ENCODE assay signal across 8 mouse cellular contexts in the genomic region with DNA sequence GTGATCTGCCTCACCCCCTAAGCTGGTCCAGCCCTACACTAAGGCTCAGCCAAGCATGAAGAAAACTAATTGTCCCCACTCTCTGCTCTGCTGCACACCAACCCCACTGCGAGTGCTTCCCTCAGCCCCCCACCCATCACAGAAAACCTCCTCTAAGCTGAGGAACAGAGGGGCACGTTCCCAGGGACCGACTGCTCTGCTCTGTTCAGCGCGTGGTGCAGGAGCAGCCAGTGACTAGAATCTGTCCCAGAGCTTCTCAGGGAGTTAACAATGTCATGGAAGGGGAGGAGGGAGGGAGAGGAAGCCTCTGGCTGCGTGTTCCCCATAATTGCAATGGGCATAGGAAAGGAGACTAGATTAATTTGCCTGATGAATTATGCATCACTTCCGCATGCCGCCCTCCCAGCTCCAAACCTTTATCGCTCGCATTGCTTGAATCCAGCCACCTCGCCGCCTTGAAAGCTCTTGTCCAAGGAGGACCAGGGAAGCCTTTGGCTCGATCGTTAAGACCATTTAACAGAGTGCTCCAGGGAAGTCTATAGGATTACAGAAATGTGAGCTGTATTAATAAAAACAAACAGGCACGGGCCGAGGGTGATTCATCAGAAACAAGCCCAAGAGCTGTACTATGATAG.
DNase-seq lines count a peak whose midpoint lies in the region; ATAC-seq and TF ChIP-seq lines count a peak whose summit lies in the region.

No protein-coding gene starts in this region.

- H3K4me3 ChIP-seq in lung, postnatal 0 days (ENCODE audit: low read depth, low read length) = peak overlapping the region; percentile 33
- H3K4me3 ChIP-seq in lung, adult 2 months (replicated peaks; ENCODE audit: extremely low read depth, low read depth, low read length) = no peak overlapping the region
- peak overlapping the region; percentile 39 for H3K4me3 ChIP-seq in intestine, embryonic 16.5 days (ENCODE audit: low read length)
- peak overlapping the region; percentile 21 for H3K4me3 ChIP-seq in midbrain, embryonic 11.5 days (ENCODE audit: low read depth, low read length)

- H3K4me1 ChIP-seq in lung, postnatal 0 days (ENCODE audit: insufficient read depth, low read depth, low read length) = no peaks in the 10 kb centered on the region
- H3K4me1 ChIP-seq in lung, adult 2 months (ENCODE audit: control insufficient read depth, insufficient read depth, low read length) = peaks cover 2% of the 10 kb centered on the region; the same call in 1 of the 2 replicates
- H3K4me1 ChIP-seq in intestine, embryonic 16.5 days (ENCODE audit: control insufficient read depth, insufficient read depth, low read length) = no peaks in the 10 kb centered on the region
- peaks cover 34% of the 10 kb centered on the region for H3K4me1 ChIP-seq in midbrain, embryonic 11.5 days (ENCODE audit: control insufficient read depth, insufficient read depth, low read length)

- TF ChIP-seq POLR2A in lung, adult 2 months (IDR thresholded peaks at IDR 0.05; ENCODE audit: borderline replicate concordance, extremely low read depth, low read depth, low read length) = no peak

- no peak for ATAC-seq in lung, postnatal 0 days
- peak; percentile 42 for ATAC-seq in intestine, embryonic 16.5 days
- ATAC-seq in midbrain, embryonic 11.5 days (ENCODE audit: low FRiP score) = peak; percentile 95
- ATAC-seq in erythroblast, adult 5-6 weeks (replicated peaks; ENCODE audit: low FRiP score, poor library complexity, severe bottlenecking) = no peak
- ATAC-seq in CD4-positive, CD25-positive, alpha-beta regulatory T cell, adult 4 months = no peak

- H3K9me3 ChIP-seq in lung, postnatal 0 days (ENCODE audit: low read length) = no peaks in the 10 kb centered on the region
- H3K9me3 ChIP-seq in intestine, embryonic 16.5 days (ENCODE audit: control insufficient read depth, low read length) = no peaks in the 10 kb centered on the region
- no peaks in the 10 kb centered on the region for H3K9me3 ChIP-seq in midbrain, embryonic 11.5 days (ENCODE audit: control insufficient read depth, low read length)

- no peak for TF ChIP-seq EP300 in lung, postnatal 0 days (IDR thresholded peaks at IDR 0.05)

- no peaks in the 10 kb centered on the region for H3K27me3 ChIP-seq in lung, postnatal 0 days (replicated peaks; ENCODE audit: insufficient read depth, low read length)
- H3K27me3 ChIP-seq in intestine, embryonic 16.5 days (replicated peaks; ENCODE audit: control insufficient read depth, insufficient read depth, low read length) = no peaks in the 10 kb centered on the region
- H3K27me3 ChIP-seq in midbrain, embryonic 11.5 days (ENCODE audit: control insufficient read depth, insufficient read depth, low read length) = peaks cover 5% of the 10 kb centered on the region

- H3K27ac ChIP-seq in lung, postnatal 0 days (ENCODE audit: low read length) = no peak overlapping the region
- H3K27ac ChIP-seq in intestine, embryonic 16.5 days (ENCODE audit: low read length) = no peak overlapping the region
- H3K27ac ChIP-seq in midbrain, embryonic 11.5 days (ENCODE audit: low read depth, low read length) = peak overlapping the region; percentile 70; the same call in 1 of the 2 replicates

- H3K9ac ChIP-seq in lung, postnatal 0 days (replicated peaks; ENCODE audit: low read depth) = no peak overlapping the region
- H3K9ac ChIP-seq in intestine, embryonic 16.5 days (ENCODE audit: low read depth, low read length) = 0 out of 2 replicates have a peak overlapping the region, but pooled peaks have one; percentile 27
- peak overlapping the region; percentile 10; the same call in 1 of the 2 replicates for H3K9ac ChIP-seq in midbrain, embryonic 11.5 days (ENCODE audit: low read length)

- H3K4me2 ChIP-seq in lung, postnatal 0 days (replicated peaks; ENCODE audit: low read depth, low read length) = peak overlapping the region; percentile 60
- peak overlapping the region; percentile 66 for H3K4me2 ChIP-seq in intestine, embryonic 16.5 days (ENCODE audit: low read depth, low read length)
- peak overlapping the region; percentile 50 for H3K4me2 ChIP-seq in midbrain, embryonic 11.5 days

- DNase-seq in adrenal gland, adult 2 months = peak; percentile 2
- DNase-seq in adrenal gland, adult 8-10 months = no peak
- peak; percentile 13 for DNase-seq in lung, postnatal 0 days (ENCODE audit: low spot score)
- no peak for DNase-seq in lung, adult 2 months
- peak; percentile 96 for DNase-seq in midbrain, embryonic 11.5 days (ENCODE audit: low spot score, missing footprints)

- H3K36me3 ChIP-seq in lung, postnatal 0 days (ENCODE audit: insufficient read depth, low read length) = no peaks in the 10 kb centered on the region
- no peaks in the 10 kb centered on the region for H3K36me3 ChIP-seq in intestine, embryonic 16.5 days (ENCODE audit: control insufficient read depth, insufficient read depth, low read length)
- no peaks in the 10 kb centered on the region for H3K36me3 ChIP-seq in midbrain, embryonic 11.5 days (ENCODE audit: control insufficient read depth, insufficient read depth, low read length)

- 3% methylated on average over 16 of the region's 16 CpGs for WGBS in lung, postnatal 0 days
- 4% methylated on average over 16 of the region's 16 CpGs for WGBS in lung, adult 2 months
- 3% methylated on average over 16 of the region's 16 CpGs for WGBS in intestine, embryonic 16.5 days
- WGBS in midbrain, embryonic 11.5 days = 2% methylated on average over 16 of the region's 16 CpGs

- no peak for TF ChIP-seq CTCF in lung, postnatal 0 days (IDR thresholded peaks at IDR 0.05)
- no peak for TF ChIP-seq CTCF in lung, adult 2 months (IDR thresholded peaks at IDR 0.05; ENCODE audit: insufficient read depth, low read length)

Comparison
In these comparisons a context has a peak if more than half of its experiments do, and no peak if none do; other contexts are left out.
1. DNase-seq: peak in adrenal gland, adult 2 months (single experiment), lung, postnatal 0 days (single experiment) and midbrain, embryonic 11.5 days (single experiment); none in adrenal gland, adult 8-10 months (single experiment) and lung, adult 2 months (single experiment).
2. ATAC-seq: peak in intestine, embryonic 16.5 days (single experiment) and midbrain, embryonic 11.5 days (single experiment); none in lung, postnatal 0 days (single experiment), erythroblast, adult 5-6 weeks (single experiment) and CD4-positive, CD25-positive, alpha-beta regulatory T cell, adult 4 months (single experiment).
3. Peak in every context shown above with its lines, with median percentiles within 50 percentile points of each other: H3K4me2 ChIP-seq.